Mouse (Mus musculus) MEL (cell line): Measurements from ENCODE around the gene Usp44. TPM values are rescaled to one million over a fixed set of nuclear protein-coding genes. Genes with fewer than 3 reads are reported as not detected.
"Not testable (repeated sequence)": the region's sequence is repeated elsewhere in the genome, so short reads cannot be mapped to it uniquely, and the experiment has no call there.

Experiments used
- DNase-seq: peaks from one replicate; pipeline ENCODE4 v3.0.0; 2011; ENCODE audit warnings: low read depth, low spot score
- H3K27ac ChIP-seq: 2 replicates; pipeline ENCODE4 v1.5.1; 2012; ENCODE audit warnings: low read depth, mild to moderate bottlenecking, control low read depth, low read length, moderate library complexity; ENCODE audit not compliant: control insufficient read depth
- H3K27me3 ChIP-seq, 2 experiments: fragments of 150-350 bp in 1 of 2; sonication (generic) in 1 of 2; 2 replicates each; pipeline ENCODE4 v1.6.1; 2012; ENCODE audit warnings: low read length in 2 of 2, mild to moderate bottlenecking in 2 of 2, improper control_type of control experiment in 1 of 2, moderate library complexity in 1 of 2; ENCODE audit not compliant: insufficient read depth in 2 of 2, control insufficient read depth in 1 of 2
- H3K36me3 ChIP-seq, 2 experiments: 2 replicates each; pipeline ENCODE4 v1.6.1; 2012 to 2014; ENCODE audit warnings: low read length in 2 of 2, improper control_type of control experiment in 1 of 2, inconsistent platforms in 1 of 2, mild to moderate bottlenecking in 1 of 2; ENCODE audit not compliant: insufficient read depth in 2 of 2, control insufficient read depth in 1 of 2
- H3K4me1 ChIP-seq, 2 experiments: fragments of 150-350 bp in 1 of 2; sonication (generic) in 1 of 2; 2 replicates each; pipeline ENCODE4 v1.6.1; 2012; ENCODE audit warnings: low read length in 2 of 2, improper control_type of control experiment in 1 of 2, mild to moderate bottlenecking in 1 of 2; ENCODE audit not compliant: insufficient read depth in 2 of 2, control insufficient read depth in 1 of 2
- H3K4me3 ChIP-seq, 2 experiments: fragments of 150-350 bp in 1 of 2; sonication (generic) in 1 of 2; 2 replicates each; pipeline ENCODE4 v1.5.1; 2012; ENCODE audit warnings: low read depth in 2 of 2, low read length in 2 of 2, mild to moderate bottlenecking in 2 of 2, moderate library complexity in 2 of 2, control low read depth in 1 of 2, improper control_type of control experiment in 1 of 2; ENCODE audit not compliant: control insufficient read depth in 1 of 2, insufficient read depth in 1 of 2
- H3K79me2 ChIP-seq: 2 replicates; pipeline ENCODE4 v1.6.1; 2012; ENCODE audit warnings: mild to moderate bottlenecking, low read length, moderate library complexity; ENCODE audit not compliant: control insufficient read depth, poor library complexity, insufficient read depth
- H3K9ac ChIP-seq: 2 replicates; pipeline ENCODE4 v1.6.1; 2012; ENCODE audit warnings: low read depth, mild to moderate bottlenecking, control low read depth, low read length, moderate library complexity; ENCODE audit not compliant: control insufficient read depth, poor library complexity, severe bottlenecking
- H3K9me3 ChIP-seq: fragments of 150-350 bp; sonication (generic); replicated peaks from 2 replicates; pipeline ENCODE4 v1.6.1; 2012; ENCODE audit warnings: mild to moderate bottlenecking, low read length, improper control_type of control experiment, moderate library complexity; ENCODE audit not compliant: insufficient read depth
- BHLHE40 ChIP-seq: IDR thresholded peaks from 2 replicates; pipeline ENCODE4 v1.6.1; 2012; ENCODE audit warnings: low read depth, mild to moderate bottlenecking, inconsistent platforms, low read length, improper control_type of control experiment, borderline replicate concordance
- CHD1 ChIP-seq: IDR thresholded peaks from 2 replicates; pipeline ENCODE4 v1.6.1; 2012; ENCODE audit warnings: low read depth, mild to moderate bottlenecking, inconsistent platforms, low read length, improper control_type of control experiment
- CTCF ChIP-seq, 3 experiments: IDR thresholded peaks in 2 of 3; conservative IDR thresholded peaks in 1 of 3; 2 replicates each; pipeline ENCODE4 v1.5.1; 2011 to 2012; ENCODE audit warnings: low read length in 3 of 3, low read depth in 2 of 3, mild to moderate bottlenecking in 2 of 3, improper control_type of control experiment in 1 of 3, inconsistent platforms in 1 of 3, mixed read lengths in 1 of 3, moderate library complexity in 1 of 3; ENCODE audit not compliant: control insufficient read depth in 1 of 3, insufficient read depth in 1 of 3, poor library complexity in 1 of 3, severe bottlenecking in 1 of 3
- EP300 ChIP-seq, 2 experiments: IDR thresholded peaks; 2 replicates each; pipeline ENCODE4 v1.6.1; 2011; ENCODE audit warnings: improper control_type of control experiment in 2 of 2, low read length in 2 of 2, low read depth in 1 of 2, mild to moderate bottlenecking in 1 of 2
- JUND ChIP-seq: IDR thresholded peaks from 2 replicates; pipeline ENCODE4 v1.6.1; 2011; ENCODE audit warnings: low read depth, mild to moderate bottlenecking, improper control_type of control experiment, low read length
- KAT2A ChIP-seq: conservative IDR thresholded peaks from 2 replicates; pipeline ENCODE4 v1.6.1; 2012; ENCODE audit warnings: low read depth, low read length, improper control_type of control experiment, inconsistent platforms
- MAFK ChIP-seq: IDR thresholded peaks from 2 replicates; pipeline ENCODE4 v1.6.1; 2011; ENCODE audit warnings: low read depth, mild to moderate bottlenecking, low read length, improper control_type of control experiment, borderline replicate concordance
- MAZ ChIP-seq: IDR thresholded peaks from 2 replicates; pipeline ENCODE4 v1.6.1; 2012; ENCODE audit warnings: low read depth, mild to moderate bottlenecking, inconsistent platforms, low read length, improper control_type of control experiment
- MEF2A ChIP-seq: IDR thresholded peaks from 2 replicates; pipeline ENCODE4 v1.6.1; 2014; ENCODE audit warnings: low read depth, mild to moderate bottlenecking, inconsistent platforms, low read length, improper control_type of control experiment; ENCODE audit not compliant: poor library complexity, insufficient replicate concordance, severe bottlenecking; ENCODE audit errors: extremely low read depth
- MXI1 ChIP-seq: IDR thresholded peaks from 2 replicates; pipeline ENCODE4 v1.6.1; 2011; ENCODE audit warnings: mild to moderate bottlenecking, low read depth, low read length, improper control_type of control experiment
- POLR2A ChIP-seq, 2 experiments: IDR thresholded peaks; 2 replicates each; pipeline ENCODE4 v1.6.1; 2011 to 2012; ENCODE audit warnings: low read length in 2 of 2, mild to moderate bottlenecking in 2 of 2, control low read depth in 1 of 2, improper control_type of control experiment in 1 of 2, low read depth in 1 of 2, moderate library complexity in 1 of 2; ENCODE audit not compliant: control insufficient read depth in 1 of 2, insufficient read depth in 1 of 2, poor library complexity in 1 of 2
- SMC3 ChIP-seq: IDR thresholded peaks from 2 replicates; pipeline ENCODE4 v1.6.1; 2011; ENCODE audit warnings: low read depth, low read length, improper control_type of control experiment
- TAL1 ChIP-seq: IDR thresholded peaks from 2 replicates; pipeline ENCODE4 v1.6.1; 2012; ENCODE audit warnings: mild to moderate bottlenecking, inconsistent platforms, low read length, moderate library complexity, mixed read lengths
- USF1 ChIP-seq: IDR thresholded peaks from 2 replicates; pipeline ENCODE4 v1.6.1; 2014; ENCODE audit warnings: low read depth, mild to moderate bottlenecking, inconsistent platforms, low read length, improper control_type of control experiment, moderate library complexity
- ZNF384 ChIP-seq: IDR thresholded peaks from 2 replicates; pipeline ENCODE4 v1.6.1; 2012; ENCODE audit warnings: low read depth, mild to moderate bottlenecking, inconsistent platforms, low read length, improper control_type of control experiment
- polyA plus RNA-seq, 2 experiments: library from polyadenylated mRNA; stranded (reverse) in 1 of 2; unstranded in 1 of 2; fragments of >175 nt in 1 of 2; fragments of >200 nt in 1 of 2; gene quantifications; 2 replicates each; pipeline versions ENCODE4 v1.2.1 to v1.2.4; 2012; ENCODE audit warnings: low replicate concordance in 2 of 2, low read depth in 1 of 2; ENCODE audit not compliant: insufficient read length in 2 of 2, insufficient read depth in 1 of 2, missing spikeins in 1 of 2
- total RNA-seq: library from RNA; depleted of rRNA; stranded (reverse); fragments of 300-350 nt; gene quantifications from 2 replicates; pipeline ENCODE4 v1.2.3, GENCODE M21; 2012

Gene Usp44
- total and polyA plus RNA-seq, 3 experiments, result 0.12 to 1.4 TPM; not detected in 1

DNA sequence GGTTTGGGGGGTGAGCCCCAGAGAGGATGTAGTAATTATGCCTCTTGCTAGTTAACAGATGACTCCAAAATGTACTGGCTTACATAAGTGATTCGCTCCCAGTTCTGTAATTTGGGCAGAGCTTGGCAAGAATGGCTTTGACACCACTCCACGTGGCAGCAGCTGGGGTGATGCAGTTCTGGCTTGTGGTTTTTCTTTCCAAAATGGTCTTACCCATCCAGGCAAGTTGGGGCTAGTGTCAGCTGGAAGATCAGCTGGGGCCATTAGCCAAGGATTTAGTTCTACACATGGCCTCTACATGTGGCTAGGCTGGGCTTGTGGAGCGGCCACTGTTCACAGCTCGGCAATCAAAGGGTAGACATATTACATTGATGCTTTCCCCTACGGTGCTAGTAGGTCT, 30.5 kb upstream of the Usp44 start:
- H3K9ac ChIP-seq, result no peak overlapping the region
- H3K27ac ChIP-seq, result no peak overlapping the region
- no peaks in the 10 kb centered on the region for H3K4me1 ChIP-seq
- no peak overlapping the region for H3K4me3 ChIP-seq
- H3K79me2 ChIP-seq, result no peaks in the 10 kb centered on the region
- H3K27me3 ChIP-seq, result peaks cover 7 to 11% of the 10 kb centered on the region in 2 experiments
- no peaks in the 10 kb centered on the region for H3K36me3 ChIP-seq
- no peak for TF ChIP-seq MAZ
- no peak for TF ChIP-seq JUND
- TF ChIP-seq MAFK, result no peak
- TF ChIP-seq ZNF384, result no peak
- TF ChIP-seq TAL1, result no peak
- TF ChIP-seq KAT2A, result no peak
- no peak for TF ChIP-seq POLR2A (IDR thresholded peaks at IDR 0.05; ENCODE audit: control insufficient read depth in 1 of 2, insufficient read depth in 1 of 2, low read depth in 1 of 2, low read length in 2 of 2, poor library complexity in 1 of 2)
- no peak for DNase-seq
- H3K9me3 ChIP-seq, result no peaks in the 10 kb centered on the region

DNA sequence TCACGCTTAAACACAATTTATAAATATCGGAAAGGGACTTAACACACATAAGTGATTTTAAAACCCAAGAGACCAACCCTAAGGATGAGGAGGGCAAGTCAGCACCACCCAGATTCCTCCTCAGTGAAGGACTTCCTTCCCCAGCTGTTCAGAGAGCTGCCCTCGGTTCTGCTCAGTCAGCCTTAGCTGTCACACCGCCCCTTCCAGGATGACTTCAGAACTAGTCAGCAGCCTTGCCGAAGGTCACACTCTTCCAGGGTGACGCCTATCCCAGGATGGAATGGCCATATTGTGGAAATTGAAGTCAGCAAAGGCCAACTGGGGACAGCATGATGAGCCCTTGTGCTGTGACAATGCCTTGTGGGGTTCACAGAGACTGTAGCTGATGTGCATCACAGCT, 28.2 kb upstream of the Usp44 start:
- no peaks in the 10 kb centered on the region for H3K9me3 ChIP-seq
- H3K36me3 ChIP-seq, result no peaks in the 10 kb centered on the region
- DNase-seq, result no peak
- no peak overlapping the region for H3K4me3 ChIP-seq
- no peak overlapping the region for H3K27ac ChIP-seq
- TF ChIP-seq EP300 (IDR thresholded peaks at IDR 0.05; ENCODE audit: low read depth in 1 of 2, low read length in 2 of 2), result no peak
- no peak for TF ChIP-seq ZNF384
- no peak for TF ChIP-seq USF1
- TF ChIP-seq MAZ, result no peak
- no peak for TF ChIP-seq MXI1
- no peak for TF ChIP-seq BHLHE40
- TF ChIP-seq JUND, result no peak
- no peak for TF ChIP-seq CHD1
- no peak for TF ChIP-seq SMC3
- no peak for TF ChIP-seq MEF2A
- no peak for TF ChIP-seq KAT2A
- no peak for TF ChIP-seq CTCF (IDR thresholded peaks at IDR 0.05 in 2 of 3, conservative IDR thresholded peaks at IDR 0.05 in 1 of 3; ENCODE audit: control insufficient read depth in 1 of 3, insufficient read depth in 1 of 3, low read depth in 2 of 3, low read length in 3 of 3, poor library complexity in 1 of 3, severe bottlenecking in 1 of 3)
- peaks cover 4 to 8% of the 10 kb centered on the region in 2 experiments for H3K27me3 ChIP-seq
- H3K9ac ChIP-seq, result no peak overlapping the region
- no peaks in the 10 kb centered on the region for H3K4me1 ChIP-seq
- H3K79me2 ChIP-seq, result no peaks in the 10 kb centered on the region

DNA sequence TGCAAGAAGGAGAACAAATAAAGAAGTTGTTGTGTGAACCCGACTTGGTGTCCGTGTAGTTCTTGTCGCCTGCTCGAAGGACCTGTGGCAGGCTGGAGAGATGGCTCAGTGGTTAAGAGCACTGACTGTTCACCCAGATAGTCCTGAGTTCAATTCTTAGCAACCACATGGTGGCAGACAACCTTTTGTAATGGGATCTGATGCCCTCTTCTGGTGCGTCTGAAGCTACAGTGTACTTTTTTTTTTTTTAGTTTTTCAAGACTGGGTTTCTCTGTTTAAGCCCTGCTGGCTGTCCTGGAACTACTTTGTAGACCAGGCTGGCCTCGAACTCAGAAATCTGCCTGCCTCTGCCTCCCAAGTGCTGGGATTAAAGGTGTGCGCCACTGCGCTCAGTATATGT, 21.9 kb upstream of the Usp44 start:
- H3K27me3 ChIP-seq, H3K4me3 ChIP-seq, H3K9me3 ChIP-seq, H3K27ac ChIP-seq, DNase-seq, H3K9ac ChIP-seq, H3K4me1 ChIP-seq, H3K79me2 ChIP-seq, H3K36me3 ChIP-seq: not testable (repeated sequence)
